Mouse (Mus musculus) lung, postnatal 0 days (tissue): Measurements from ENCODE around the gene Anapc4. TPM values are rescaled to one million over a fixed set of nuclear protein-coding genes. Genes with fewer than 3 reads are reported as not detected.

Experiments
- ATAC-seq: fragments of 200-750 bp; cut with Nextera tagmentation; 2 replicates; pipeline ENCODE4 v1.8.0; 2017; ENCODE audit warnings: moderate library complexity
- DNase-seq: peaks from one replicate; pipeline ENCODE4 v3.0.0-alpha.2; 2016; ENCODE audit warnings: low spot score
- H3K27ac ChIP-seq: fragments of 300-500 bp; sonication (generic); 2 replicates; pipeline ENCODE4 v1.5.1; 2014; ENCODE audit warnings: antibody characterized with exemption, mild to moderate bottlenecking, low read length, mixed read lengths
- H3K27me3 ChIP-seq: fragments of 300-500 bp; sonication (generic); replicated peaks from 2 replicates; pipeline ENCODE4 v1.6.1; 2014; ENCODE audit warnings: low read length, mixed read lengths; ENCODE audit not compliant: insufficient read depth
- H3K36me3 ChIP-seq: fragments of 300-500 bp; sonication (generic); 2 replicates; pipeline ENCODE4 v1.6.1; 2014; ENCODE audit warnings: low read length, mixed read lengths; ENCODE audit not compliant: insufficient read depth
- H3K4me1 ChIP-seq: fragments of 300-500 bp; sonication (generic); 2 replicates; pipeline ENCODE4 v1.6.1; 2014; ENCODE audit warnings: antibody characterized with exemption, low read depth, low read length, mixed read lengths; ENCODE audit not compliant: insufficient read depth
- H3K4me2 ChIP-seq: fragments of 300-500 bp; sonication (generic); replicated peaks from 2 replicates; pipeline ENCODE4 v1.6.1; 2014; ENCODE audit warnings: low read depth, mild to moderate bottlenecking, low read length, moderate library complexity, mixed read lengths
- H3K4me3 ChIP-seq: fragments of 300-500 bp; sonication (generic); 2 replicates; pipeline ENCODE4 v1.5.1; 2014; ENCODE audit warnings: low read depth, low read length
- H3K9ac ChIP-seq: fragments of 300-500 bp; sonication (generic); replicated peaks from 2 replicates; pipeline ENCODE4 v1.6.1; 2014; ENCODE audit warnings: low read depth, mild to moderate bottlenecking
- H3K9me3 ChIP-seq: fragments of 300-500 bp; sonication (generic); 2 replicates; pipeline ENCODE4 v1.6.1; 2016; ENCODE audit warnings: low read length, mixed read lengths
- CTCF ChIP-seq: IDR thresholded peaks from 2 replicates; pipeline ENCODE4 v1.5.1; 2016; ENCODE audit warnings: antibody characterized with exemption, mild to moderate bottlenecking
- EP300 ChIP-seq: IDR thresholded peaks from 2 replicates; pipeline ENCODE4 v1.6.1; 2016; ENCODE audit warnings: antibody characterized with exemption, mild to moderate bottlenecking, control low read depth
- WGBS: fragments of 180-500 bp; shearing (Covaris S2); extraction: QIAGEN DNeasy Blood & Tissue Kit; methylation state at CpG from one replicate; pipeline ENCODE4 v1.1.7; 2014; 5-methylcytosine and 5-hydroxymethylcytosine counted together
- polyA plus RNA-seq: library from polyadenylated mRNA; unstranded; fragments of >200 nt; fragmentation: Nextera tagmentation; extraction: Ambion mirVana; gene quantifications from 2 replicates; pipeline ENCODE4 v1.2.1, GENCODE M21; 2015

Gene Anapc4
- polyA plus RNA-seq, 1 experiment from 2014 or later, result 65.3 TPM

GRCm38 (mm10) chr5:52865825-52866224 lies 32.0 kb downstream of the Anapc4 start:
- 34% methylated on average over 9 of the region's 9 CpGs for WGBS
- ATAC-seq (peak; percentile 77), DNase-seq (peak; percentile 68)
- H3K9ac ChIP-seq, result no peak overlapping the region
- no peak overlapping the region for H3K4me3 ChIP-seq
- TF ChIP-seq EP300 (no peak), CTCF (no peak)
- H3K27ac ChIP-seq, result peak overlapping the region; percentile 5; the same call in 1 of the 2 replicates
- no peak overlapping the region for H3K4me2 ChIP-seq
- H3K4me1 ChIP-seq, result no peaks in the 10 kb centered on the region
- no peaks in the 10 kb centered on the region for H3K9me3 ChIP-seq
- no peaks in the 10 kb centered on the region for H3K27me3 ChIP-seq
- H3K36me3 ChIP-seq, result peaks cover 49% of the 10 kb centered on the region; the same call in 1 of the 2 replicates

- Histone ChIP-seq H3K27ac (no peak overlapping the region), H3K9ac (no peak overlapping the region), H3K9me3 (no peaks in the 10 kb centered on the region), H3K36me3 (peaks cover 42% of the 10 kb centered on the region; the same call in 1 of the 2 replicates), H3K4me3 (no peak overlapping the region), H3K4me2 (no peak overlapping the region), H3K4me1 (no peaks in the 10 kb centered on the region), H3K27me3 (no peaks in the 10 kb centered on the region)
- WGBS, result 64% methylated on average over 18 of the region's 18 CpGs
- DNase-seq, result no peak
- ATAC-seq, result no peak
- TF ChIP-seq CTCF (no peak), EP300 (no peak)
Observed at GRCm38 (mm10) chr5:52866361-52867155, 32.7 kb downstream of the Anapc4 start.

GRCm38 (mm10) chr5:52868918-52869703 lies 35.3 kb downstream of the Anapc4 start:
- no peak overlapping the region for H3K4me3 ChIP-seq
- no peaks in the 10 kb centered on the region for H3K27me3 ChIP-seq
- 82% methylated on average over 12 of the region's 12 CpGs for WGBS
- H3K4me1 ChIP-seq, result no peaks in the 10 kb centered on the region
- no peak overlapping the region for H3K9ac ChIP-seq
- no peak overlapping the region for H3K27ac ChIP-seq
- TF ChIP-seq EP300, result no peak
- TF ChIP-seq CTCF, result no peak
- DNase-seq (no peak), ATAC-seq (no peak)
- H3K36me3 ChIP-seq, result peaks cover 26% of the 10 kb centered on the region; the same call in 1 of the 2 replicates
- no peak overlapping the region for H3K4me2 ChIP-seq
- no peaks in the 10 kb centered on the region for H3K9me3 ChIP-seq

GRCm38 (mm10) chr5:52871461-52871860 lies 37.6 kb downstream of the Anapc4 start:
- Histone ChIP-seq H3K36me3 (peaks cover 19% of the 10 kb centered on the region; the same call in 1 of the 2 replicates), H3K27ac (no peak overlapping the region), H3K4me2 (no peak overlapping the region), H3K4me3 (no peak overlapping the region), H3K27me3 (no peaks in the 10 kb centered on the region), H3K9ac (no peak overlapping the region), H3K9me3 (no peaks in the 10 kb centered on the region), H3K4me1 (no peaks in the 10 kb centered on the region)
- DNase-seq, result no peak
- TF ChIP-seq CTCF (no peak), EP300 (no peak)
- 32% methylated on average over 1 of the region's 1 CpGs for WGBS
- no peak for ATAC-seq

GRCm38 (mm10) chr5:52871986-52872385 lies 38.2 kb downstream of the Anapc4 start:
- DNase-seq, result no peak
- Histone ChIP-seq H3K4me2 (no peak overlapping the region), H3K4me1 (no peaks in the 10 kb centered on the region), H3K9ac (no peak overlapping the region), H3K9me3 (no peaks in the 10 kb centered on the region), H3K36me3 (peaks cover 14% of the 10 kb centered on the region; the same call in 1 of the 2 replicates), H3K27ac (no peak overlapping the region), H3K4me3 (no peak overlapping the region), H3K27me3 (no peaks in the 10 kb centered on the region)
- TF ChIP-seq CTCF (no peak), EP300 (no peak)
- 89% methylated on average over 13 of the region's 13 CpGs for WGBS
- no peak for ATAC-seq

- ATAC-seq (peak; percentile 39), DNase-seq (peak; percentile 89)
- no peaks in the 10 kb centered on the region for H3K4me1 ChIP-seq
- H3K36me3 ChIP-seq, result no peaks in the 10 kb centered on the region
- H3K27ac ChIP-seq, result no peak overlapping the region
- no peaks in the 10 kb centered on the region for H3K27me3 ChIP-seq
- no peak overlapping the region for H3K9ac ChIP-seq
- H3K4me2 ChIP-seq, result no peak overlapping the region
- no peak overlapping the region for H3K4me3 ChIP-seq
- TF ChIP-seq EP300 (no peak), CTCF (peak; percentile 82)
- H3K9me3 ChIP-seq, result no peaks in the 10 kb centered on the region
- 5% methylated on average over 9 of the region's 14 CpGs for WGBS
Observed at GRCm38 (mm10) chr5:52878847-52879246, 45.0 kb downstream of the Anapc4 start.
